Mouse (Mus musculus): ENCODE measurements around the gene Sf3b6.

Sf3b6 gene

DNA sequence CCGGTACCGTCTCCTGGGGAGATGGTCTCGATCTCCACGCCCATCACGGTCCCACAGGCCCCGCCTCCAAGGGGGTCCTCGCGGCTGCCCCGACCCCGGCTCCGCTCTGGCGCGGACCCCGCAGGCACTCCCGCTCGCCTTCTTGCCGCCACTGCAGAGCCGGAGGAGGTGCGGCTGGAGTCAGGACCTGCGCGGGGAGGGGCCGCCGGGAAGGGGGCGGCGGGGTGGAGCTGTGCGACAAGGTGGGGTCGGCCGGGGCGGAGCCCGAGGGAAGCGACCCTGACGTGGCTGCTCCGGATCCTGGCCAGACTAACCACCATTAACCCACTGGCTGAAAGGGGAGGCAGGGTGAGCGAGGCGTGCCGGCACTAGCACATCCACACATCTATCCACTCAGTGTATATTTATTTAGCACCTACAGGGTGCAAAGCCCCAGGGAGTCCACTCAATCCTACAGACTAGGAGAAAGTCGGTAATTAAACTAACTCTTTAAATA lies 24.1 kb downstream of the Sf3b6 start, which contains the start of gene Fkbp1b:
Gene Fkbp1b (minus strand): TSS at position 200 of the 496 bp plus-strand sequence.
- peak; percentile 75 for DNase-seq (ENCODE audit: low spot score)

DNA sequence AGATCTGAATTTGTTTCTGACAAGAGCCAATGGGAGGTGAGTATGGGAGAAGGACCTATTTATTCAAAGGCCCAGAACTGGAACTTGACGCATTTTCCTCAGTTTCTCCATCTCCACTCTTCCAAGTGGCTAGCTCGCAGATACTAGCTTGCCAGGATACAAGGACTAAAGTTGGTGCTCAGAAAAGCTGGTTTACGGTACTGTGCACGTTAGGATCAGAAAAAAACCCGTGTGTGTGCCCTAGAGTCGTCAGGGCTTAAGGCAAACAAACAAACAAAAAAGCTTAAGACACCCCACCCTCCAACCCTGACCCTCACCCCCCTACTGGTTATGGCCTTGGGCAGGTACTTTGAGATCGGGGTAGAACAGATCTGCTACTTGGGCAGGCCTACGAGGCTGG lies 25.1 kb downstream of the Sf3b6 start:
- no peak for DNase-seq (ENCODE audit: low spot score)

DNA sequence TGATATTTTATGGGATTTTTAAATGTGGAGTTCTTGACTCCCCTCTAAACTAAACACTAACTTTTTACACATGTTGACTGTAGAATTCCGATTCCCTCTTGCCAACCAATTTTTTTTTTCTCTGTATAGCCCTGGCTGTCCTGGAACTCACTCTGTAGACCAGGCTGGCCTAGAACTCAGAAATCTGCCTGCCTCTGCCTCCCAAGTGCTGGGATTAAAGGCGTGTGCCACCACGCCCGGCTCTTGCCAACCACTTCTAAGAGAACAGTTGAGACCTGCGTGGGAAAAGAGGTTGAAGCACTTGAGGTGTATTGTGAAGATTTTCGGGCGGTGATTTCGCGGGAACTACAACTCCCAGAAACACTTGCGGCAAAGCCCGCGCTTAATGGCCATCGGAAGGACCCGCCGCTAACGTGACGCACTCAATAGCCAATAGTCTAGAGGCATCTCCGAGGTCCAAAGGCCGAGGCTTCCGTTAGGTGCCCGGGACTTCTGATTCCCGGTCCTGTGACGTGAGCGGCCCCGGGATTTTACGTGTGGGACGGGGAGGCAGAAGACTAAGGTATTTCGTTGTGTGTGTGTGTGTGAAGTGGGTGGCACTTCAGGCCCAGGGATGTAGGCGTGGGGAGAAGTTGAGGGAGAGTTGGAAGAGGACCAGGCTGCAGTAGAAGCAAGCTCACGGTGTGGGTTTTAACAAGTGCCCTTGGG lies 25.7 kb downstream of the Sf3b6 start, which contains the start of gene Wdcp:
Gene Wdcp (plus strand): TSS at position 414 of the 708 bp plus-strand sequence.
- DNase-seq (ENCODE audit: low spot score) = peak; percentile 98

DNA sequence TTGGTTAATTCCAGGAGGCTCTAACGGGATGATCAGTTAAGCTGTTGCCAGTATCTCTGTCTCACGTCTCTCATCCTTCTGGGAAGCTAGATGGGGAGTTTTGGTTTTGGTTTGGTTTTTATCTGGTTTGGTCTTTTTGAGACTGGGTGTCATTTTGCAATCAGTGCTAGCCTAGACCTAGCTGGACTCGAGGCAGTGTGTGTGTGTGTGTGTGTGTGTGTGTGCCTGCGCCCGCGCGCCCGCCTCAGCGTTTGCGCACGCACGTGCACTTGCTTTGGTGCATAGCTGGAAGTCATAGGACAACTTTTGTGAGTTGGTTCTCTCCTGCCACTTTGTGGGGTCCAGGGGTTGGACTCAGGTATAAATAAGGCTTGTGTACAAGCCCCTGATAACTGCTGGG lies 26.4 kb downstream of the Sf3b6 start:
- peak; percentile 76 for DNase-seq (ENCODE audit: low spot score)

DNA sequence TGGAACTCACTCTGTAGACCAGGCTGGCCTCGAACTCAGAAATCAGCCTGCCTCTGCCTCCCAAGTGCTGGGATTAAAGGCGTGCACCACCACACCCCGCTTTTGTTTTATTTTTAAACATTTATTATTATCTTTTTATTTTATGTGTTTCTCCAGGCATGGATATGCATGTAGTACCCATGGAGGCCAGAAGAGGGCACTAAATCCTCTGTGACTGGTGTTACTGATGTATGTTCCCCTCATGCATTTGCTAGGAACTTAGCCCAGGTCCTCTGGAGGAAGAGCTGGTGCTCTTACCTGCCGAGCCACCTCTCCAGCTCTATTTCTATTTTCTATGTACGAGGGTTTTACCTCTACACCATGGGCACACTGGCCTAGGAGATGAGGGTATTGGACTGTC lies 38.8 kb downstream of the Sf3b6 start:
- no peak for DNase-seq (ENCODE audit: low spot score)

DNA sequence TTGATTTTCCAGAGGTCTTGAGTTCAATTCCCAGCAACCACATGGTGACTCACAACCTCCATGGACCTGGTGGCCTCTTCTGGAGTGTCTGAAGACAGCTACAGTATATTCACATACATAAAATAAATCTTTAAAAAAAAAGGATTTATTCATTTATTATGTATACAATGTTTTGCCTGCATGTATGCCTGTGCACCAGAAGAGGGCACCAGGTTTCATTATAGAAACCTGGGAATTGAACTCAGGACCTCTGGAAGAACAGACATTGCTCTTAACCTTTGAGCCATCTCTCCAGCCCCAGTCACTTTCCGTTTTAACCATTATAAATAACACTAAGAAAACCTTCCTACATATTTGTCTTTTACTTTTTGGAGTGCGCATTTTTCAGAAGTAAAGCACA lies 39.5 kb downstream of the Sf3b6 start:
- DNase-seq (ENCODE audit: low spot score) = no peak

DNA sequence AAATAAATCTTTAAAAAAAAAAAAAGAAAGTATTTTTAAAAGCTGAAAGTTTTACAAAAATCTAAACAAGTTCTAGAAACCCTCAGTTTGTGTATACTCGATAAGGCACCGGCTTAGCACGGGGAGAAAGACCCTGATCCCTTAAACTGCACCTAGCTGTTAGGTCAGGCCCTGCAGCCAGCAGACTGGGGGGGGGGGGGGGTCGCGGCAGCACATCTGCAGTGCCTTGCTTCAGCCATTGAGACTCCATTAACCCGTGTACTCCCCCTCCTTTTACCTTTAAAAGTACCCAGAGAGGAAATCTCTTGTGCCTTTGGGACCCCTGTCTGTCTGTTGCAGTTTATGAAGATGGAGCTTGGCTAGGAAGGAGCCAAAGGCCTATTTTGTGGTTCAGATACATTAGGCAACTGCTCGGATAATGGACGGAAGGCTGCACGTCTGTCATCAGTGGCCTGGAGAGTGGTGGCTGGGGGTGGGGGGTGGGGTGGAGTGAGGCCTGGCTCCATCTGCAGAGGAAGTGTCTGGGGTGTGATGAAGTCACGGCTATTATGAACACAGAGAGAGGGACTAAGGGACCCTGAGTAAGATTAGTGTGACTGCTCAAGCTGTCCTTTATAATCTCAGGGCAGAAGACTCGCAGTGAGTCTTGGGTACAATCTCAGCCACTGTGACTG lies 42.0 kb downstream of the Sf3b6 start:
- DNase-seq (ENCODE audit: low spot score) = peak; percentile 40

DNA sequence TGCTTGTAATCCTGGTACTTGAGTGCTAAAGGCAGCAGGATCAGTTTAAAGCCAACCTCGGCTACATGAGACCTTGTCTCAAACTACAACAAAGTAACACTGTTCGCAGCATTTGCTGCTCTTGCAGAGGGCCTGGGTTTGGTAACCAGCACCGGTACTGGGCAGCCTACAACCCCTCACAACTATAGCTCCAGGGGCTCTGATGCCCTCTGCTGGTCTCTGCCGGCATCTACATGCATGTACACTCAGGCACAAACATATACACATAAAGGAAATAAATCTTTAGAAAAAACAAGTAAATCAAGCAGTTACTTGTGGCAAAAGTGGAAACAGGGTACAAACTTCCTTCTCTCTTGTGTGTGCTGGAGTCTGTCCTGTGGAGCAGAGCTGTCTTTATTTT lies 45.3 kb downstream of the Sf3b6 start:
- no peak for DNase-seq (ENCODE audit: low spot score)

DNA sequence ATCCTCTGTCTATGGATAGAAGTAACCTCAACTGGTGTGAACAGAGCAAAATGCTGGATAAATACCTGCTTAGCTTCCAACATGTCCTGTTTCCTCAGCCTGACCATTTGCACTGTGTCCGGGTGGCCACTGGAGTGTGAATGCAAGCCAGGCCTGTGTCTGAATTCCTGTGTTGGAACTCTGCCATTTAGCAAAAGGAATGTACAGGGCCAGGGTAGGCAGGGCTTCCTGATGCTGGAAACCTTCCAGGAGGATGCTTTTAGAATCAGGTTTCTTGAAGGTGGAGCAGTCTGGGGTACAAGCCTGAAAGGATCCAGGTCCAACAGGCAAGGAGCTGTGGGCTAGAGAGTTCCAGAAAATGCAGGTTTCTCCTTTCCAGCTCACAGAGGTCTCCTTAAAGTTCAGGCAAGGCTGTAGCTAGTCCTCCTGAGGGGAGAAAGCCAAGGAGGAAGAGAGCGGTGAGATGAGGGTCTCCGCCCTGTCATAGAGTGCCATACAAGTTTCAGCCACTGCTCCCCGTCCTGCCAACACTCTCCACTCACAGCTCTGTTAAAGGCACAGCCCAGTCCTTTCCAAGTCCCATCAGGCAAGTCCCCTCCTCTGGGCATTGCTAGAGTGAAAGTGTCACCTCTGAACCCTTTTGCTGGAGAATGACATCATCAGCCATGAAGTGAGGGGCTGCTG lies 46.5 kb downstream of the Sf3b6 start:
- no peak for DNase-seq (ENCODE audit: low spot score)

DNA sequence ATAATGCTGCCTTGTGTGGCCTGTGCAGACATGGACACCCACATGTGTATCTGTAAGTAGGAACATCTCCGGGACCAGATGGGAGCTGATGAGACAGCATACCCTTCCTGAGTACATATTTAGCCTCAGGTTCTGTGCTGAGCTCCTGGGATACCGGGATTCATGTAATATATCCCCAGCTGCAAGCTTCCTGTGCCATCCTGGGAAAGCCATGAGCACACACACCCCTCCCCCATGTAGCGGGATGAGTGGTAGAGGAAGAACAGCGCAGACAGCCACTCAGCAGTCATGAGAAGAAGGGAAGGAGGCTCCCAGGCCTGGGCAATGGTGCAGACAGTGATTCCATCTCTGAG lies 47.0 kb downstream of the Sf3b6 start:
- DNase-seq (ENCODE audit: low spot score) = no peak

DNA sequence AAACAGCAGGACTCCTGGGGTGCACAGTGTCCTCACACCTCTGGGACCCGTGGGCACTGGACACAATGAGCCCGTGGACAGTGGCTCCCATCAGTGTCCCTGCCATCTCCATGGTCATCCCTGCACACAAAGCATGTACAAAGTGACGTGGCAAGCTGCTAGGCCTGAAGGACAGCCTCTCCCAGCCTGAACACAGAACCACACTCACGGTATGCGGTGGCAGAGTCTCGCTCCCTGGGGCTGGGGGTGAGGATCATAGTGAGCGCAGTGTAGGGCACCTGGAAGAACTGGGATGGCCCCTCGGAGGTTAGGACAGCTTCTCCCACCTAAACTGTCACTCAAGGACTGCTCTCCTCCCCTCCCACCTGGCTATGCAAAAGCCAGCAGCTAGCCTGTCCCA lies 51.6 kb downstream of the Sf3b6 start:
- no peak for DNase-seq (ENCODE audit: low spot score)

DNA sequence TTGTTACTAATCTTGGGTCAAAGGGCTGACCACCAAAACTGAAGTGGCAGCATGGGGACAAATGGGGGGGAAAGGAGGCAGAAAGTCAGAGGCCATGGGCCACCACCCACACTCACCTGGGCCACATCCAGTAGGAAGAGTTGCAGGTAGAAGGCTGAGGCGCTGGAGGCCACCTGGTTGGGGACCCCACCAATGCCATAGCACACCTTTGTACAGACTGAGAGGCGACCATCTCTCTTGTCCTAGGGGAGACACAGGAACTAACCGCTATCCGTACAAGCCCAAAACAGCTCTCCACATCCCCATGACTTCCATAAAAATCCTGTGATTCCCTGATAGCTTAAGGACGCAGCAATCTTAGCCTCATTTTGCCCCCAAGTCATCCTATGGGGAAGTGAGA lies 53.9 kb downstream of the Sf3b6 start:
- DNase-seq (ENCODE audit: low spot score) = no peak

DNA sequence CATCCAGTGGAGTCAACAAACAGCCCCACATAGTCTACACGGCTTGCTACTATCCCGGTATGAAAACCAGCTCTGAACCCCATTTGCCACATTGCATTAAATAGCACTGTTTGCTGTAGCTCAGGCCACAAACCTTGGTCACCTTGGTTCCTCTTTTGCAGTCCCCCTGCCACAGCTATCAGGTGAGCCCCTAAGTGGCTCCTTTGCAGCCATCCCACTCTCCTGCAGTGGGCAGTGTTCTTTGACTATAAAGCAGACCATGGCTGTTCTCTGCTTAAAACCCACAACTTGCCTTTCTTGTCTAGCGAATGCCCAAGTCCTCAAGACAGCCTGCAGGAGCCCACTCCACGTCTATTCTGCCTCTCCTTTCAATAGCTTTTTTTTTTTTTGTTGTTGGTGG lies 54.9 kb downstream of the Sf3b6 start:
- no peak for DNase-seq (ENCODE audit: low spot score)

DNA sequence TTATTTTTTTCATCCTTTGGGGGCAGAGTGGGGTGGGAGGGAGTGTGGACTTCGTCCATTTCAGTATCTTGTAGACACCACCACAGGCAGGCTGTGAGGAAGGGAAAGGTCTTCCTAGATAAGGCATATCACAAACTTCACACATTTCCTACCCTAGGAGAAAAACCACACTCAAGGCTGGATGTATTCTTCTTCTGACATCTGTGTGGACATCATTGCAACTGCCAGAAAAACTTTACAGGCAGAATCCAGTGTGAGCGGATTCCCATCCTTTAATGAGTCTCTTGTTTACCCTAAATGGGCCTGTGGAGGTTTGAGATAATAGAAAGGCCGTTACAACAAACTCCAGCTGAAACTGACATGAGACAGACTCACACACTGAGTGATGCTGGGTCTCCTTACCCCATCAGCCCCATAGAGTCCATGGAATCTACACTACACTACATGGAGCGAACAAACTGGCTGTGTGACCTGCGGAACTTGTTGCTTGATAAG lies 55.7 kb downstream of the Sf3b6 start:
- DNase-seq (ENCODE audit: low spot score) = no peak

DNA sequence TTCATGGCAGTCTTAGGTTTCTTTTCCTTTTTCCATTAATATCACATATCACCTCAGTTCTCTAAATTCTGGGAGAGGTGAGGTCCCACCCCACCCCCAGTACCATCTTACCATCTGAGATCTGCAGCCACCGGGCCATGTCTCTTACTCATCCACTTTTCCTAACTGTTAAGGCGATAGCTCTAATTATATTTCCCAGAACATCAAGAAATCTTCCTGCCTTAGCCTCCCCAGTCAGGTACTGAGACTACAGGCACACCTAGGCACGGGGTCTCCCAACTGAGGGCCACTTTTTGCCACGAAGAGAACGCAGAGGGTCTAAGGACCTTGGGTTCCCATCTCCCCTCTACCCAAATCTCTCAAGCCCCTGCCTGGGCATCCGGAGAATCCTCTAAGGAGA lies 56.2 kb downstream of the Sf3b6 start:
- no peak for DNase-seq (ENCODE audit: low spot score)

DNA sequence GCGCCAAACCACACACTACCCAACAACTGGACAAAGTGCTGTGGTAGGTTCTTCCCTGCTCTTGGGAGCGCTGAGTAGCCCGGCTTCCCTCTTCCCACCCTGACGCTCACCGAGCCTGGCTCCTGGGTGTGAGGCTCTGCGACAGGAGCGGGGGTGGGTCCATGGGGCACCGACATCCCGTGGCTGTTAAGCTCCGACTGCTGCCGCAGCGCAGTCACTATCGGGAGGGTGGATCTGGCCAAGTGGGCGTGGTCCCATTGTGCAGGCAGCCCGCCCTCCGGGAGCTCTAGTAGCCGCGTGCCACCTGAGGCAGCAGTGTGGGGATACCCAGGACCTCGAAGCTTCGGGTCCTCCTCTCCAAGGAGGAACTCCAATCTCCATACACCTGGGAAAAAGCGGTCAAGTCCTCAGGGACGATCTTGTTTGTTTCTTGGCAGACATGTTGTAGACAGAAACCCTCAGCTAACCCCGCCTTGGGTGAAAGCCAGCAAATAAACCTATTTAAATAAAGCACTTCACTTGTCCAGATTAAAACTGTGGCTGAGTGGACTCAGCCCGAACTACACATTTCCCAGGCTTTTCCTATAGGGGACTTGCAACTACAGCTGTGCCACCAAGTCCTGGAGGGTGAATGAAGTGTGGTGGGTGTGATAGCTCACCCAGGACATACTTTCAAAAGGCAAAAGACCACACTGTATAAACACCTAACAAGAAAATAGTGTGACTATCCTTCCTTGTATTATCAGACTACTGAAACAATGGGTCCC lies 57.0 kb downstream of the Sf3b6 start, which contains the start of gene Mfsd2b:
Gene Mfsd2b (minus strand): TSS at position 199 of the 767 bp plus-strand sequence.
- peak; percentile 83 for DNase-seq (ENCODE audit: low spot score)

DNA sequence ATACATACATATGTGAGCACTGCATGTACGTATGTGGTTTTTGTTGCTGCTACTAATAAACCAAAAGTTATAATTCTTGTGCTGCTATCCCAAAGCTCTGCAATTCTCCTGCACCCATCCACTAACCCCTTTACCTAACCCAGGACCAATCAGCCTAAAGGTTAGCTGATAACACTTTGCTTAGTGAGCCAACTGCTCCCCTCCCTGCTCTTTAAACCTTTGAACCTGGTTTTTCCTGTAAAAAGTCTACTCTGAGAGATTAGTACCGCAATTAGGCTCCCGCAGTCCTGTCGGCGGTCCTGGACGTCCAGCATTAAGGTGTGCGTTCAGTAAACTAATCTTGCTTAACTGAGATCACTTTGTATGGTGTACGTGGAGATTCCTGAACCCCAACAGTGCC lies 58.3 kb downstream of the Sf3b6 start:
- DNase-seq (ENCODE audit: low spot score) = no peak

Data from embryo, embryonic 10 days (tissue).